Mouse (Mus musculus) olfactory bulb, adult 2 months (tissue): ENCODE data around the gene Rab42. TPM values are rescaled to one million over a fixed set of nuclear protein-coding genes. Genes with fewer than 3 reads are reported as not detected.
"Not testable (repeated sequence)": the region's sequence is repeated elsewhere in the genome, so short reads cannot be mapped to it uniquely, and the experiment has no call there.

Experiments
- H3K27ac ChIP-seq: fragments of 200-500 bp; 2 replicates; pipeline ENCODE4 v1.5.1; 2012; ENCODE audit warnings: low read depth, low read length; ENCODE audit not compliant: insufficient read depth
- H3K4me1 ChIP-seq: fragments of 200-500 bp; 2 replicates; pipeline ENCODE4 v1.6.1; 2012; ENCODE audit warnings: low read length; ENCODE audit not compliant: control insufficient read depth, insufficient read depth
- H3K4me3 ChIP-seq: fragments of 200-500 bp; 2 replicates; pipeline ENCODE4 v1.5.1; 2012; ENCODE audit warnings: mild to moderate bottlenecking, low read depth, low read length, moderate library complexity; ENCODE audit not compliant: insufficient read depth
- CTCF ChIP-seq: fragments of 200-500 bp; IDR thresholded peaks from 2 replicates; pipeline ENCODE4 v1.5.1; 2012; ENCODE audit warnings: low read depth, mild to moderate bottlenecking, low read length, moderate library complexity; ENCODE audit not compliant: insufficient read depth
- POLR2A ChIP-seq: fragments of 200-500 bp; IDR thresholded peaks from 2 replicates; pipeline ENCODE4 v1.6.1; 2012; ENCODE audit warnings: mild to moderate bottlenecking, low read depth, low read length, moderate library complexity; ENCODE audit not compliant: insufficient read depth
- WGBS: fragments of 180-500 bp; shearing (Covaris S2); methylation state at CpG from one replicate; pipeline ENCODE4 v1.1.7; 2018; 5-methylcytosine and 5-hydroxymethylcytosine counted together
- polyA plus RNA-seq: library from polyadenylated mRNA; stranded (reverse); fragments of >200 nt; gene quantifications from 2 replicates; pipeline ENCODE4 v1.2.4, GENCODE M21; 2012; ENCODE audit warnings: low replicate concordance; ENCODE audit not compliant: missing spikeins, insufficient read depth, insufficient read length

Rab42 gene
- polyA plus RNA-seq, 1 experiment = not detected

DNA sequence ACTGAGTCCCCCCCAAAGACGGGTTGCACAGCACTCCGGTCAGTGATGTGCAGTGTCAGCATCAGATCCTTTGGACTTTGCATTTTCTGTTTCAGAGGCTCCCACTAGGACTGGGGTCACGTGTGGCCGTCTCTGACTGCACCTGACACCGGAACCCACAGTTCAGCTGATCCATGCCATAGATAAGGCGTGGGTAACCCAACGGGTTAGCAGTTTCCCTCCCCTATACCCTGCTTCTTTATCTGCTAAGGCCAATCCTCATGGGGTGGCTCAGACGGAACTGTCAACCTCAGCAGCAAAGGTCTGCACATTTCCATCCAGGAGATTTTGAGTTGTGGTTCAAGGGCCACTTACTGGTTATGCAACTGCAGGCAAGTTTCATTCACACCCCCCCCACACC is 2.1 kb upstream of the Rab42 start:
- H3K4me3 ChIP-seq = no peak overlapping the region
- 92% methylated on average over 8 of the region's 8 CpGs for WGBS

DNA sequence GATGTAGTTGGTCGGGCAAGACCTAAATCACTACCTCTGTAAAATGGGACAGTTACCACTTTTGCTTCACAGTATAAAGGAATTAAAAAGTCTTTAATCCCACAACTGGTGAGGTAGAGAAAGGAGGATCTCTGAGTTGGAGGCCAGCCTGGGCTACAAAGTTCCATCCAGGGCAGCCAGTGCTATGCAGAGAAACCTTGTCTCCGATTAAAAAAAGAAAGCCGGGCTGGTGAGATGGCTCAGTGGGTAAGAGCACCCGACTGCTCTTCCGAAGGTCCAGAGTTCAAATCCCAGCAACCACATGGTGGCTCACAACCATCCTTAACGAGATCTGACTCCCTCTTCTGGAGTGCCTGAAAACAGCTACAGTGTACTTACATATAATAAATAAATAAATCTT is 299 bp upstream of the Rab42 start:
- not testable (repeated sequence) for H3K27ac ChIP-seq
- Histone ChIP-seq H3K4me3 (peak overlapping the region; percentile 46; the same call in 1 of the 2 replicates), H3K4me1 (peaks cover 10% of the 10 kb centered on the region)
- WGBS = 49% methylated on average over 6 of the region's 6 CpGs

More for the DNA sequence above, 2.1 kb upstream of the Rab42 start:
- TF ChIP-seq CTCF (no peak), POLR2A (no peak)
- Histone ChIP-seq H3K27ac (no peak overlapping the region), H3K4me1 (peaks cover 15% of the 10 kb centered on the region)

DNA sequence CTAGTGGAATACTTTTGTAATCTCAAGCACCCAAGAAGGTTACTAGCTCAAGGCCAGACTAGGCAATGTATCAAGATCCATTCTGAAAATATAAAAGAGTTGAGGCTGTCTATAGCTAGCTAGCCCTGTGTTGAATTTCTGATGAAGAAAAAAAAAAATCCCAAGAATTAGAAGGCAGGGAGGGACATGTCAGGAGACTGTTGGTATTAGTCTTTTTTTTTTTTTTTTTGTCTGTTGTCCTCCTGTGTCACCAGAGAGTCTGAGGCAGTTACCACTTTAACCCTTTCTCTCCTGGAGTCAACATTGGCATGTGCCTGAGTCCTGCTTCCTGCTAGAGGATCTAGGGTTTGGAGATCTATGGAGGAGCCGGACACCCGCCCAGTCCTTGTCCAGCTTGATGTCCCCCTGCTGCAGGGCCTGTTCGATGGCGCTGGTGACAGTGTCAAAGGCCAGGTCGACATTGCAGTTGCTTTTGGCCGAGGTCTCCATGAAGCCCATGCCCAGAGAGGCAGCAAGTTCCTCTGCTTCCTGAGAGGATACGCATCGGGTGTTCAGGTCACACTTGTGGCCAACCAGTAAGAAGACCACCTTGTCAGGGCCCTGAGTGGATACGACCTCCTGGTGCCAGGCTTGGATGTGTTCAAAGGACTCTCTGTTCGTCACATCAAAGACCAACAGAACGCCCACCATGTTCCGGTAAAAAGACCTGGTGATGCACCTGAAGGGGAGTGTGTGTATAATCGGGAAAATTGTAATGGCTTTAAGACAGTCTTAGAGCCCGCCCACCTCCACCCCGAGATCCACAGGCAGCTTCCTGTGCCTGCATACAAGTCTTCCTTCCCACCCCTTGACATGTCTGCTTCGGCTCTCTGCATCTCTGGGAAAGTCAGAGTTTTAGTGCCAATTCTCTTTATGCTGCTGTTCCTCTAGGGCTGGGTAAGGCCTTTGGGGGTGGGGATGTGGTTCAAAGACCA is 933 bp downstream of the Rab42 start:
- TF ChIP-seq POLR2A = no peak
- TF ChIP-seq CTCF = no peak
- Histone ChIP-seq H3K4me1 (peaks cover 10% of the 10 kb centered on the region), H3K4me3 (peak overlapping the region; percentile 46), H3K27ac (no peak overlapping the region)
- WGBS = 58% methylated on average over 16 of the region's 16 CpGs

DNA sequence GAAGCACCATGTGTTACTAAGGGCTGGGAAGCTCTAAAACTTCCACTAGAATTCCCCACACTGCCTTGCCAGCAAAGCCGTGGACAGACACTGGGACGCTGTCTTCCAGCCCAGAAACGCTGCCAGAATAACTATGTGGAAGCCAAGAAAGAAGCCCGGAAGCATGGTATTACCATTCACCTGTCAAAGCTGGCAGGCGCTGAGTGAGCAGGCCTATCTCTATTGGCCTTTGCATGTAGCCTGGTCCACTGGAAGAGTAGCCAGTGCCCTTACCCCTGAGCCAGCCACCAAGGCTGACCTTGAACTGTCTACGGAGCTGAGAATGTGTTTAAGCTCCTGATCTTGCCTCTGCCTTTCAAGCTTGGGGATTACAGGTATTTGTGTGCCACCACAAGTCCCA is 1.7 kb downstream of the Rab42 start:
- Histone ChIP-seq H3K4me3 (no peak overlapping the region), H3K27ac (no peak overlapping the region), H3K4me1 (peaks cover 10% of the 10 kb centered on the region)
- WGBS = 65% methylated on average over 6 of the region's 6 CpGs
- TF ChIP-seq CTCF = no peak
- TF ChIP-seq POLR2A = no peak

- H3K4me3 ChIP-seq = no peak overlapping the region
- no peak for TF ChIP-seq POLR2A
- no peak for TF ChIP-seq CTCF
- peaks cover 10% of the 10 kb centered on the region for H3K4me1 ChIP-seq
- WGBS = 72% methylated on average over 1 of the region's 1 CpGs
- no peak overlapping the region for H3K27ac ChIP-seq
Observed at GRCm38 (mm10) chr4:132299849-132300248, 3.3 kb downstream of the Rab42 start.

DNA sequence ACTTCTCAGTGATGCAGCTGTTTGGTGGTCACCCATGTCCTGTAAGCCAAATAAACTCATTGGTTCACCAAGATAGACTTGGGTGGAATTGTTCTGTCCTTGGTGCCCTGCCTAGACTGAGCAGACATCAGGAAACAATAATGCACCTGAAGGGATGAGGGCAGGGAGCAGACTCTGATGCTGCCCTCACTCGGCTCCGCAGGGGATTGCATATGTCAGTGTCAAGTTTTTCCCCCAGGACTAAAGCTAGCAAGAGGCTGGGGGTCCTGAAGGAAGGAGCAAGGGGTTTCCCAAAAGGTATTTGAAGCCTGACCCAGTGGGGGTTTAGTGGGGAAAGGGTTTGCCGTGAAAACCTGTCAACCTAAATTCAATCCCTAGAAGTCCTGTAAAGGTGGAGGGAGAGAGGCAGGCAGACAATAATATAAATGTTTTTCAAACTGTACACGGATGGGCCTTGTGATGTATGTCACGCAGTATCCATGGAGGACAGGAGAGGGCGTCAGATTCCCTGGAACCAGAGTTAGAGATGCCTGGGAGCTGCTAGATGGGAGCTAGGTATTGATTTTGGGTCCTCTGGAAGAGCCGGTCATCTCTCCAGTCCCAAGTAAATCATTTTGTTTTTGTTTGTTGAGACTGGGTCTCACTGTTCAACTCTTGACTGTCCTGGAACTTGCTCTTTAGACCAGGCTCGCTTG is 7.3 kb downstream of the Rab42 start:
- Histone ChIP-seq H3K4me3 (no peak overlapping the region), H3K4me1 (no peaks in the 10 kb centered on the region), H3K27ac (no peak overlapping the region)
- WGBS = 64% methylated on average over 8 of the region's 8 CpGs
- TF ChIP-seq POLR2A = no peak
- no peak for TF ChIP-seq CTCF

GRCm38 (mm10) chr4:132293682-132294240 is 9.4 kb downstream of the Rab42 start:
- TF ChIP-seq CTCF (no peak), POLR2A (no peak)
- no peak overlapping the region for H3K4me3 ChIP-seq
- no peak overlapping the region for H3K27ac ChIP-seq
- 87% methylated on average over 7 of the region's 7 CpGs for WGBS
- no peaks in the 10 kb centered on the region for H3K4me1 ChIP-seq

DNA sequence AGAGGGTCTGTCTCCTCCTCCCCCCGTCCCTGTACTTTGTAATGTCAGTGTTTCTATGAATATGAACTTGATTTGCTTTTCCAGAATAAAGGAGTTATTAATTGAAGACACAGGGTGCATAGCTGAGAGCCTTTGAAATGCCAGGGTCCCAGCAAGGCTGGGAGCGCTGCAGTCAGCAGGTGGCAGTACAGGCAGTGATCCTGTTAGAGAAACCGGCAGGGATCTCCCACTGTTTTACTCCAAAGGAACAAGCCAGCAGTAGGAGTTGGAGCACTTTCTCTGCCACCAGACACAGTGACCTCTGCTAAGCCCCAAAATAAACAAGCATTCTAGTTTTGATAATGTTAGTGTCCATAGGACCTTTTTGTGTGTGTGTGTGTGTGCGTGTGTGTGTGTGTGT is 10.2 kb downstream of the Rab42 start:
- Histone ChIP-seq H3K4me1 (no peaks in the 10 kb centered on the region), H3K27ac (no peak overlapping the region), H3K4me3 (no peak overlapping the region)
- 40% methylated on average over 4 of the region's 4 CpGs for WGBS
- TF ChIP-seq POLR2A (no peak), CTCF (peak; percentile 50; the same call in 1 of the 2 replicates)
